Mouse (Mus musculus) spleen, postnatal 4 days (tissue): ENCODE results near the gene Atf7.
A peak's percentile ranks its signal among the peaks of the same experiment; 100 is the strongest.
"Not testable (repeated sequence)": the region's sequence is repeated elsewhere in the genome, so short reads cannot be mapped to it uniquely, and the experiment has no call there.

ENCODE experiments used
- DNase-seq, 2 experiments: peaks; one replicate each; pipeline ENCODE4 v3.0.0; 2022; ENCODE audit warnings: low spot score in 2 of 2

Gene Atf7

DNA sequence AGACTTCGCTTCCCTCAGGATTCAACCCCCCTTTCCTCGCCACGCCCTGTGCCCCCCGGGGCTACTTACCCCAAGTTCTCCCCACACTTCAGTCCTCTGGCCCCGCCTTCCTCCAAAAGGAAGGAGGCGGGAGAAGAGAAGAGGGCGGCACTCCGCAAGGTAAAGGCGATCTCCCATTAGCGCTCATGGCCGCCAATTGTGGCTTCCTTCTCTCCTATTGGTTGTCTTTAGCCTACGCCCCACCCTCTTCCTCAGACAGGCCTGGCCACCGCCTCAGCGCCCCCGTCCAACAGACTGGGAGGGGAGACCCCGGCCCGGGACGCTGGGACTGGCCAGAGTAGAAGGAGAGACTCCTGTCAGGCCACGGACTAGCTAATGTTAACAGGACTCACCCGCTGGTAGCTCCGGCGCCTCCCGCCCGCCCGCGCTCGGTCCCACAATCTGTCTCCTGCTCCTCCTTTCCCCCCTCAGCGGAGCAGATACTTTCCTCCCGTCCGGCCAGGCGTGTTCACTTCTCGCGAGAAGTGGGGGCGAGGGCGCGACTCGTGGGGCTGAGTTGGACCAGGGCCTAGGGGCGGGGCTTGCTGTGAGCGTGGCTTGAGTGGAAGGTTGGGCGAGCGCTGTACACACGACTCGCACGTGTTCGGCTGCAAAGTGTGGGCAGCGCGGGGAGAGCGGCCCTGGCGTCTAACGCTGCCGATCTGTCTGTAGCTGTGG lies at the start of gene Atf7, which contains the start of gene Gm28047:
TSS of gene Atf7 (minus strand) at position 495 of the 717 bp plus-strand sequence.
TSS of gene Gm28047 (minus strand) at position 98 of the 717 bp plus-strand sequence.
- DNase-seq: peak; percentile 99

GRCm38 (mm10) chr15:102673548-102673947 lies 48.3 kb upstream of the Atf7 start:
- no peak for DNase-seq

GRCm38 (mm10) chr15:102672215-102673071 lies 47.2 kb upstream of the Atf7 start, which contains the start of gene Atp5g2:
TSS of gene Atp5g2 (minus strand) at chr15:102672352.
- DNase-seq: peak in 1 of 2 experiments; percentile 66

- peak; percentile 62 to 81 for DNase-seq
Observed at GRCm38 (mm10) chr15:102671721-102672214, 46.5 kb upstream of the Atf7 start.

GRCm38 (mm10) chr15:102670767-102671575 lies 45.7 kb upstream of the Atf7 start:
- peak; percentile 95 to 98 for DNase-seq

GRCm38 (mm10) chr15:102670281-102670680 lies 45.0 kb upstream of the Atf7 start:
- DNase-seq: peak in 1 of 2 experiments; percentile 64

DNA sequence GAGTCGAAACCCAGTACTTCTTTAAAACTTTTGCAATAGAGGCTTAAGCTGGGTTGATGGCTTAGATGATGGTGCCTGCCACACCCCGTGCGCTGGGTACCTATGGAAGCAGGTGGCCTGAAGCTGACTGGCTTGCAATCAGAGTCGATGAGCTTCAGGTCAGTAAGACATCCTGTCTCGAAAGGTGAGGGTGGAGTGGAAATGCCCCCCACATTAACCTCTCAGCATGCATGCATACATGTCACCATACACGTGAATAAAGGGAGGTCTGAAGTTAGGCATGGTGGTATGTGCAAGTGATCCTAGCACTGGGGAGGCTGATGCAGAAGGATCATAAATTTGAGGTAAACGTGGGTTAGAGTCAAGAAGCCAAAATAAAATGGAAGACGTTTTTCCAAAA lies 44.3 kb upstream of the Atf7 start:
- DNase-seq: no peak

GRCm38 (mm10) chr15:102665494-102665893 lies 40.2 kb upstream of the Atf7 start:
- DNase-seq: peak; percentile 53 to 78

DNA sequence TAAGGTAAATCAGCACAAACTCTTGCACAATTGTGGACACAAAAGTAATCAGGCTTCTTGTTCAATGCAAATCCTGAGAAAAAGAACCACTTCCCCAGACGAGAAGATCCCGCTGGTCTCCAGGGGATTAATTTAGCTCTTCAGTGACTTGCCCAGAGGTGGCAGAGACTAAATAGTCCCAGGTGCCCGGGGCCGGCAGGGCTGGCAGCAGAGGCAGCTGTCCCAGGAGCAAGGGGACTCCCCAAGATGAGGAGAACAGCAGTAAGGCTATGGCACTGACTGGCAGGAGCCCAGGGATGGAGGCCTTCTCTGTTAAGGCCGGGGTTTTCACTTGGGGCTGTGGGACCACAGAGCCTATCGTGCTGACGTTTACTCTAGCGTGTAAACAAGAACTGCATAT lies 38.6 kb upstream of the Atf7 start:
- no peak for DNase-seq

GRCm38 (mm10) chr15:102662601-102663000 lies 37.3 kb upstream of the Atf7 start:
- not testable (repeated sequence) for DNase-seq

DNA sequence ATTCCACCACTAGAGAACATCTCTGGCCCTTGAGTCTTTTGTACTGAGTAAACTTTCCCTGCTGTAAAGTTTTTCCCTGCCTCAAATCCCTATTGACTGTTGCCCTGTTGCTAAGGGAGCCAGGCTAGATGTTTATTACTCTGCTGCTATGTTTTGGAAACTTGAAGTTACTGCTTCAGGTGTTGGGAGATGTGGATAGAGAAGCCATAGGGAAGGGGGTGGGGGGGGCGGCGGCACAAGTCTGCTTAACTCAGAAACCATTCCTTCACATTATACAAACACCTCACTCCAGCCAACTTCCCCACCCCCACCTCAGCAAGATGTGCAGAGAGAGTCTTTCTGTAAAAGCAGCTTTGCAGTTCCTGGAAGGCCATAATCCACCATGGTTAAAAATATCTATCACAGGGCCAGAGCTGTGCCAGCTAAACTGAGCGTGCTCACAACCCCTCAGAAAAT lies 32.7 kb upstream of the Atf7 start:
- no peak for DNase-seq

DNA sequence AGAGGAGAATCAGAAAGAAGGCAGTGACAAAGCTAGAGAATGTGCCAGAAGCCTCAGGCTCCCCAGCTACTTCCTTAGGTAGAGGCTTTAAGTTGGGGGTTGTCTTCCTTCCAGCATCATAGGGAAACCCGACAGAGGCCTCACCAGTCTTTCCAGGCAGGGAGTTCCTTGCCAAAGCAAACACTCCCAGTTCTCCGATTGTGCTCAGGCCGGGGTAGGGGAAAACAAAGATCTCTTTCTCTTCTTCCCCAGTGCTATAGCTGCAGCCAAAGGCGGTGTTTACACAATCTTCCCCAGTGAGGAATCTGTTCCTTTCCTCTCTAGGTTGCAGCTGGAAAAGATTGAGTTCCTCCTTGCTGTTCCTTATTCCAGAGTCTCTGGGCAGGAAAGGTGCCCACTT lies 31.4 kb upstream of the Atf7 start:
- no peak for DNase-seq

DNA sequence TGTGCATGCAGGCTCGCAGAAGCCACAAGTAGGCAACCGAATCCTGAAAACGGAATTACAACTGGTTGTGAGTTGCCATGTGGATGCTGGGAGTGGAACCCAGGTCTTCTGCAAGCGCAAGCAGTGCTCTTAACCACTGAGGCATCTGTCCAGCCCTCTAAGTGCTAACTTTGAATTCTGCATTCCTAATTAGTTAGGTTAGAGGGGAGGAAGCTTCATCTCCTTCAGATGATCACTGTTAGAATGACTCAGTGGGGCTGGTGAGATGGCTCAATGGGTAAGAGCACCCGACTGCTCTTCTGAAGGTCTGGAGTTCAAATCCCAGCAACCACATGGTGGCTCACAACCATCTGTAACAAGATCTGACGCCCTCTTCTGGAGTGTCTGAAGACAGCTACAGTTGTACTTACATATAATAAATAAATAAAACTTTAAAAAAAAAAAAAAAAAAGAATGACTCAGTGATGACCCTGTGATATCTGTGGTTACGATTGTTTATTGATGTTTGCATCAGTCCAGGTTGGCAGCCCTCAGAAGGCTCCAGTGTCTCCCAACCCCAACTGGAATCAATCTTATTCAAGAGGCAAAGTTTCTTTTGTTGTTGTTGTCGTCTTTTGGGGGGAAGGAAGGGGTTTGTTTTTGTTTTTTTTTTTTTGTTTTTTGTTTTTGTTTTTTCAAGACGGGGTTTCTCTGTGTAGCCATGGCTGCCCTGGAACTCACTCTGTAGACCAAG lies 26.8 kb upstream of the Atf7 start:
- DNase-seq: not testable (repeated sequence)

- DNase-seq: no peak
Observed at GRCm38 (mm10) chr15:102651107-102651506, 25.8 kb upstream of the Atf7 start.

DNA sequence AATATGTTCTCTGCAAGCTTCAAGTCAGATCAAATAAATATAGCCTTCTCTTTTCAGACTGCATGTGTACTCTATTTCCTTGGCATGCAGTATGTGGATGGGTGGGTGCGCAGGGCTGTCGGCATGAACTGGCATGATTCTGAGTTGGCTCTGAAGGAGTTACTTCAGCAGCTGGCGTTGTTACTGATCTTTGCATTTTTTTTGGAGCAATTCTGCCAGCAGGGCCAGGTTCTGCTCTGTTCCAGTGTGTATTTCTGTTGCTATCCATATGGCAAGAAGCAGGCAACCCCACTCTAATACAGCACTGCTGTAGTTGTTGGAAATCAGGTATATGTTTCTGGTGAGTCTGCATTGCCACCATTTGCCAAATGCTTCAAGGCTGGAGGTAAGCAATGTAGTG lies 10.6 kb upstream of the Atf7 start:
- DNase-seq: no peak

DNA sequence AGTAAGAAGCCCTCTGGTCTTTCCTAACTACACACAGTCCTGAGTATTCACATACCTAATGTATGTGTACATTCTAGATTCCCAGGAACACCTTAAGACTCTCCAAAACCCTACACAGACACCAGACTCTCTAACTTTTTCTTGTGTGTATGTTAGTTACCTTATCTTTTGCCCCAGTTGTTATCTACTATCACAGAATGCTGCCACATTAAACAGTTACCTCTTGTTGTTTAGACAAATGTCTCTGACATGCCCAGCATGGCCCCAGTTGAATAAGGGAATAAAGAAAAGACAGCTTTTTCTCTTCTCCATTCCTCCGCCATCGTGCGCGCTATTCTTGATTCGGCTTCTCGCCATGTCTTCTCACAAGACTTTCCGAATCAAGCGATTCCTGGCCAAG lies 9.4 kb upstream of the Atf7 start:
- no peak for DNase-seq

GRCm38 (mm10) chr15:102625687-102626055 lies 407 bp upstream of the Atf7 start:
- peak; percentile 65 to 82 for DNase-seq

- peak in 1 of 2 experiments; percentile 63 for DNase-seq
Observed at GRCm38 (mm10) chr15:102624291-102624969, 834 bp downstream of the Atf7 start.

GRCm38 (mm10) chr15:102623121-102623520 lies 2.1 kb downstream of the Atf7 start:
- DNase-seq: no peak

GRCm38 (mm10) chr15:102622536-102622935 lies 2.7 kb downstream of the Atf7 start:
- DNase-seq: no peak
